Mouse (Mus musculus) retina, embryonic 14.5 days (tissue): Measurements from ENCODE around the gene Mef2d.

Source experiments
- DNase-seq: peaks from one replicate; pipeline ENCODE4 v3.0.0-alpha.2; 2015; ENCODE audit warnings: low spot score

Gene Mef2d

DNA sequence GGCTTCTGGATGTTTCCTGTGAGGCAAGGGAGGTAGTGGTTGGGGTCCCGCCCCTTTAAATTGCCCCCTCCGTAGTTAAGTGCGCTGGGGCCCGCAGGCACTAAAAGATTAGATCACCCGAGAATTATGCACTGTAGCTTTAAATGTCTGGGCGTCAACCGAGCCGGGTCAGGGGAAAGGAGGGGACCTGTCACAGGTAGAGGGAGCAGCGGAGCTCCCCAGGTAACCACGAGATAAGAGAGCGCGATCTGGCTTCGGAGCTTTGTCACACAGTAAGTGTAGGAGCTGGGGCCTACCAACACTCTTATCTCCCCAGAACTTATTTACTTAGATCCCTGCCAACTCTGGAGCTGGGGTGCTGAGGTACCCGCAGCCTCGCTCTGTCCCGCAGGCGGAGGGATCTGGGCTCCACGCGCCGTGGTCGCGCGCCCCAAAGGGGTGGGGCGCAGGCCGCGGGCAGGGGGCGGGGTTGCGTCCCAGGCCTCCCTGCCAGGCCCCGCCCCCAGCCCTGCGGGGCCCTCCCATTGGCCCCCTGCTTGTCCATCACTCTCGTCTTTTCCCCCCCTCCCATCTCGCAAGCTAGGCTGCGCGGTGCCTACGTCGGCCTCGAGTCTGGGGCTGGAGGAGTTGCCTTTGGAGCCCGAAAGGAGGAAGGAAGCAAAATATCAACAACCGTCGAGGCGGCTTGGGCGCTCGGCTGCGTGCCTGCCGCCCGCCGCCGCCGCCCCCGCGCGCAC lies at the start of gene Mef2d:
Gene Mef2d (plus strand): TSS at position 586 of the 737 bp plus-strand sequence.
- peak; percentile 97 for DNase-seq

DNA sequence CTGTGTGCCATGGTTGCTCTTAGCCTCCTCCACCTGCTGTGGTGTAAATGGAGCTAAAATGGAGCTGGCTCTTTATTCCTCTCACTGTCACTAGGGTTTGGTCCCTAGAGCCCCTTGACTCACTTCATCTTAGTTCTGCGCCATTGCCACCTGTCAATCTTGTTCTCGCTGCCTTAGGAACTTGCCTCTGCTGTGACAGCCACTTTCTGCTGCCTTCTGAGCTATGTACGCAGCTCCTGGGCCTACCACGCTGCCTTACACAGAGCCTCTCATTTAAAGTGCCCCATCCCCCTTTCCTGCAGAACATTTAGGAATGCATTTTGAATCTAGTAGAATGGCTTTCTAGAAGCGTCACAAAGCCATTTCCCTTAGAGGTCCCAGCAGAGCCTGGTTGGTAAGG lies 48.0 kb upstream of the Mef2d start:
- no peak for DNase-seq

- DNase-seq, result no peak
These were observed 44.5 kb upstream of the Mef2d start for GRCm38 (mm10) chr3:88097666-88098065.

- no peak for DNase-seq
These were observed 41.9 kb upstream of the Mef2d start for GRCm38 (mm10) chr3:88100251-88100650.

DNA sequence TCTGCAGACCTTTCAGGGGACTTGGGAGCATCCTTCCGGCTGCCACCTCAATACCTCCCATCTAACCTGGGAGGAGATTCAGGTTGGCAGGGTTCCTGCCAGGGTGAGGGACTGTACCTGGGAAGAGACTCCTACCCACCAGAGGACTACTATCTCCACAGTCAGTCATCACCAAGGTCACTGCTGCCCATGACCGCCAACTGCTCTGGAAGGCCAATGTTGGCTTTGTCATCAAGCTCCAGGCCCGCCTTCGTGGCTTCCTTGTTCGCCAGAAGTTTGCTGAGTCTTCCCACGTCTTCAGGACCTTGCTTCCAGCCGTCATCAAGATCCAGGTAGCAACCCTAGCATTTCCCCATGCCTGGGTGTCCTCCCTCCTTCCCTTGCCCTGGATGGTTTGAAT lies 40.4 kb upstream of the Mef2d start:
- no peak for DNase-seq

- DNase-seq, result no peak
These were observed 40.0 kb upstream of the Mef2d start for GRCm38 (mm10) chr3:88102196-88102595.

GRCm38 (mm10) chr3:88102611-88103010 lies 39.6 kb upstream of the Mef2d start:
- no peak for DNase-seq

- DNase-seq, result no peak
These were observed 36.0 kb upstream of the Mef2d start for GRCm38 (mm10) chr3:88106126-88106525.

- DNase-seq, result no peak
These were observed 33.0 kb upstream of the Mef2d start for GRCm38 (mm10) chr3:88109126-88109525.

GRCm38 (mm10) chr3:88114396-88114795 lies 27.8 kb upstream of the Mef2d start:
- DNase-seq, result no peak

DNA sequence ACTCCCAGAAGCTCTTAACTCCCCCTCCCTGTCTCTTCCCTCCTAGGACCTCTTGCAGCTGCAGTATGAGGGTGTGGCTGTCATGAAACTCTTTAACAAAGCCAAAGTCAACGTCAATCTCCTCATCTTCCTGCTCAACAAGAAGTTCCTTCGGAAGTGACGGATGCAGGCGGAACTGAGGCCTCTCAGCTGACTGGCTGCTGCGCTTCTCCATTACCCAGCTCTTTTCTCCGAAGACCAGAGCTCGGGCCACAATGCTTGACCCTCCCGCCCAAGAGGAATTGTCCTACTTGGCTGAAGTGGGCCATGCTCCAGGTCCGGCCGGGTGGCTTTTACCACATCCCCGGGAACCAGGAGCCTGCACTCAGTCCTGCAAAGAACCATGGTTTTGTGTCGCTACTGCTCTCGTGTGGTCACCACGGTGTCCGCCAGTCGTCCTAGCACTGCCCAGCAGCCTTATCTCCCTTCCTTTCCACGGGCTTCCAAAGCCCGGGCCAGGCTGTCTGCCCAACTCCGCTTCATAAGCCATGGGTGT lies 22.0 kb upstream of the Mef2d start:
- no peak for DNase-seq

GRCm38 (mm10) chr3:88121164-88122131 lies 20.7 kb upstream of the Mef2d start:
- peak; percentile 18 for DNase-seq

DNA sequence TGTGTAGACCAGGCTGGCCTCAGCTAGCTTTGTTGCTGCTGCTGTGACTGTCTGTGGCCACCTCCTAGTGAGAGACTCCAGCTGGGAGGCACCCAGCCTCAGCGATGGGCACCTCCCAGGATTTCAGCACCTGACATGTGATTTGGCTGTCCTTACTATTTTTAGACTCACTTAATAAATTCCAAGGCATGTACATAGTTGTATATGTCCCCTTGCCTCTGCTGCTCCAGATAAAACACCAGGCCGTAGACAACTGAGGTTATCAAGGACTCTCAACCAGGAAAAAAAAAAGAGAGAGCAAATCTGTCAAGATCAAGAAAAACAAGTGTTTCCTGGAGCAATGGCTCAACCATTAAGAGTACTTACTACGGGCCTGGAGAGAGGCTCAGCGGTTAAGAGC lies 17.0 kb upstream of the Mef2d start:
- no peak for DNase-seq

GRCm38 (mm10) chr3:88126181-88126580 lies 16.0 kb upstream of the Mef2d start:
- no peak for DNase-seq

GRCm38 (mm10) chr3:88127636-88128035 lies 14.5 kb upstream of the Mef2d start:
- DNase-seq, result no peak

GRCm38 (mm10) chr3:88128056-88128455 lies 14.1 kb upstream of the Mef2d start:
- no peak for DNase-seq

- DNase-seq, result no peak
These were observed 13.2 kb upstream of the Mef2d start for GRCm38 (mm10) chr3:88129006-88129405.

DNA sequence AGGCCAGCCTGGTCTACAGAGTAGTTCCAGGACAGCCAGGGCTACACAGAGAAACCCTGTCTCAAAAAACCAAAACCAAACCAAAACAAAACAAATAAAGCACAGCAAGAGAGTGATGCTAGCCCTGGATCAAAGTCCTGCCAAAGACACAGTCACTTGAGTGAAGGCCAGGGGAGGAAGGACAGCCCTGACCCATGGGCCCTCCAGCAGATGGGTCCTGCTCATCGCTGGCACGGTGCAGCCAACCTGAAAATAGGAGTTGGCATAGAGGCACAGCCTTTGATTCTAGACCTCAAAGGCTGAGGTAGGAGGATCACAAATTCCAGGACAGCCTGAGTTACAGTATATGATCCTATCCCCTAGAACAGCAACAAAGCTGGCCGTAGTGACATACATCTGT lies 11.1 kb upstream of the Mef2d start:
- DNase-seq, result no peak

DNA sequence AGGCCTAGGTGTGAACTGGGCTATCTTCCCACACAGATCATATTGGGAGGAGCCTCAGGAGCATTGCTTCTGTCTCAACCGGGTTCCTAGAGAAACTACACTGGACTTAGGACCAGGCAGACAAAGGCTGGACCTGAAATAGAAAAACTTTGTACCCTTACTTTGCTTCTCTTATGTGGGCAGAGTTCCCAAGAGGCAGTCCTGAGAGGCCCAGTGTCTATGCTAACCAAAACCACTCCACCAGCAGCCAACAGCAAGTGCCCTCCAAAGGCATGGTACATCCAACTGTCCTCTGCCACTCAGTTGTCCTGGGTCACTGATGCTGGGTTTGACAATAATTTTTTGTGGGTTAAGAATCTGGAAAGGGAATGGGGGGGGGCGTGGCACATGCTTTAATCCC lies 9.7 kb upstream of the Mef2d start:
- no peak for DNase-seq

GRCm38 (mm10) chr3:88133187-88133771 lies 8.9 kb upstream of the Mef2d start:
- DNase-seq, result no peak

GRCm38 (mm10) chr3:88136346-88136745 lies 5.8 kb upstream of the Mef2d start:
- no peak for DNase-seq

- no peak for DNase-seq
These were observed 5.2 kb upstream of the Mef2d start for GRCm38 (mm10) chr3:88136945-88137494.
